Mouse (Mus musculus) limb, embryonic 10.5 days (tissue): Measurements from ENCODE around the gene Entpd7. TPM values are rescaled to one million over a fixed set of nuclear protein-coding genes. Genes with fewer than 3 reads are reported as not detected.
A peak's percentile ranks its signal among the peaks of the same experiment; 100 is the strongest.

ENCODE experiments used
- DNase-seq: peaks from one replicate; pipeline ENCODE4 v3.0.0-alpha.2; 2017; ENCODE audit warnings: low spot score
- H3K27ac ChIP-seq: fragments of 300-500 bp; sonication (generic); 2 replicates; pipeline ENCODE4 v1.5.1; 2016; ENCODE audit warnings: mild to moderate bottlenecking
- H3K27me3 ChIP-seq: fragments of 300-500 bp; sonication (generic); 2 replicates; pipeline ENCODE4 v1.6.1; 2016; ENCODE audit warnings: low read depth, mild to moderate bottlenecking; ENCODE audit not compliant: poor library complexity, severe bottlenecking
- H3K36me3 ChIP-seq: fragments of 300-500 bp; sonication (generic); 2 replicates; pipeline ENCODE4 v1.6.1; 2016; ENCODE audit warnings: mild to moderate bottlenecking, moderate library complexity
- H3K4me1 ChIP-seq: fragments of 300-500 bp; sonication (generic); 2 replicates; pipeline ENCODE4 v1.6.1; 2016
- H3K4me3 ChIP-seq: fragments of 300-500 bp; sonication (generic); 2 replicates; pipeline ENCODE4 v1.5.1; 2016; ENCODE audit warnings: mild to moderate bottlenecking, moderate library complexity
- H3K9me3 ChIP-seq: fragments of 300-500 bp; sonication (generic); replicated peaks from 2 replicates; pipeline ENCODE4 v1.6.1; 2016; ENCODE audit warnings: mild to moderate bottlenecking
- WGBS: fragments of 180-500 bp; shearing (Covaris S2); methylation state at CpG from one replicate; pipeline ENCODE4 v1.1.7; 2016; 5-methylcytosine and 5-hydroxymethylcytosine counted together
- polyA plus RNA-seq: library from polyadenylated mRNA; unstranded; fragments of >200 nt; fragmentation: Nextera tagmentation; extraction: Ambion mirVana; gene quantifications from 2 replicates; pipeline ENCODE4 v1.2.1, GENCODE M21; 2016

Entpd7 gene
- polyA plus RNA-seq, 1 experiment from 2014 or later: 12.7 TPM

GRCm38 (mm10) chr19:43711971-43712370, 22.5 kb downstream of the Entpd7 start:
- 80% methylated on average over 5 of the region's 5 CpGs for WGBS
- no peaks in the 10 kb centered on the region for H3K27me3 ChIP-seq

GRCm38 (mm10) chr19:43720061-43720460, 30.6 kb downstream of the Entpd7 start:
- H3K9me3 ChIP-seq: no peaks in the 10 kb centered on the region
- DNase-seq: no peak
- H3K4me3 ChIP-seq: no peak overlapping the region
- H3K27me3 ChIP-seq: no peaks in the 10 kb centered on the region
- 96% methylated on average over 11 of the region's 11 CpGs for WGBS
- peaks cover 5% of the 10 kb centered on the region for H3K4me1 ChIP-seq
- peaks cover 66% of the 10 kb centered on the region for H3K36me3 ChIP-seq
- no peak overlapping the region for H3K27ac ChIP-seq

More at GRCm38 (mm10) chr19:43711971-43712370, 22.5 kb downstream of the Entpd7 start:
- H3K27ac ChIP-seq: no peak overlapping the region
- no peaks in the 10 kb centered on the region for H3K4me1 ChIP-seq
- no peak for DNase-seq
- peaks cover 41% of the 10 kb centered on the region for H3K36me3 ChIP-seq
- no peaks in the 10 kb centered on the region for H3K9me3 ChIP-seq
- no peak overlapping the region for H3K4me3 ChIP-seq

DNA sequence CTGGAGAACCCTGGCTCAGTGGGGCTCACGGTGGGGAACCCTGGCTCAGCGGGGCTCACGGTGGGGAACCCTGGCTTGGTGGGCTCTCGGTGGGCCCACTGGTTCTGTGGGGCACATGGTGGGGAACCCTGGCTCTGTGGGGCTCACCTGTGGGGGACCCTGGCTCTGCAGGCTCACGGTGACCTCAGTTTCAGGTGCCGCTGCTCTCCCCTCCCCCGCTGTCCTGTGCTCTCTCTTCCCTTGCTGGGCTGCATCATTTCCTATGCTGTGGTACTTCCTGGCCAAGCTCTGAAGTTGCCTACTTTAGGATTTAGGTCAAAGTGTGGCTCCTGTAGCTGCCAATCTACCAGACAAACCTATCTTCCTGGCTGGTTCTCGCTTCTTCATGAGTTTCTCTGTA, 33.4 kb downstream of the Entpd7 start:
- Histone ChIP-seq H3K4me3 (no peak overlapping the region), H3K9me3 (no peaks in the 10 kb centered on the region), H3K27ac (peak overlapping the region; percentile 25; the same call in 1 of the 2 replicates), H3K27me3 (no peaks in the 10 kb centered on the region), H3K4me1 (peaks cover 5% of the 10 kb centered on the region), H3K36me3 (peaks cover 88% of the 10 kb centered on the region)
- no peak for DNase-seq
- 81% methylated on average over 8 of the region's 8 CpGs for WGBS

DNA sequence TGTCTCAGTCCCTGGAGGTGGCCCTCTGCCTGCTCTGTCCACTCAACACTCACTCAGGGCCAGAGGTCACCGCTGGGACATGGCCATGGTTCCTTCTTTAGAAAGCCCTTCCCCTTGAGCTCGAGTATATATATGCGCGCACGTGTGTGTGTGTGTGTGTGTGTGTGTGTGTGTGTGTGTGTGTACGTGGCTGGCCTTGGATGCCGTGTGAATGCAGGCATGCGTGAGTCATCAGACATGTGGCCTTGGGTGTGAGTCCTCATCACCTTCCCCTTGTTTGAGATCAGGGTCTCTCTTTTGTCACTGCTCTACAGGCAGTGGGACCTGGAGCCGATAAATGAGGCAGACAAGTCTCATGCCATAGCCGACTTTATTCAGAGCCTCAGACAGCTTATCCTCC, 34.0 kb downstream of the Entpd7 start:
- Histone ChIP-seq H3K4me3 (no peak overlapping the region), H3K27me3 (no peaks in the 10 kb centered on the region), H3K27ac (no peak overlapping the region), H3K9me3 (no peaks in the 10 kb centered on the region), H3K36me3 (peaks cover 88% of the 10 kb centered on the region), H3K4me1 (peaks cover 5% of the 10 kb centered on the region)
- WGBS: 86% methylated on average over 10 of the region's 10 CpGs
- no peak for DNase-seq

- H3K9me3 ChIP-seq: no peaks in the 10 kb centered on the region
- no peak for DNase-seq
- no peaks in the 10 kb centered on the region for H3K27me3 ChIP-seq
- no peak overlapping the region for H3K27ac ChIP-seq
- no peak overlapping the region for H3K4me3 ChIP-seq
- peaks cover 5% of the 10 kb centered on the region for H3K4me1 ChIP-seq
- 94% methylated on average over 20 of the region's 20 CpGs for WGBS
- peaks cover 89% of the 10 kb centered on the region for H3K36me3 ChIP-seq
These were observed 34.7 kb downstream of the Entpd7 start for GRCm38 (mm10) chr19:43724194-43724593.

DNA sequence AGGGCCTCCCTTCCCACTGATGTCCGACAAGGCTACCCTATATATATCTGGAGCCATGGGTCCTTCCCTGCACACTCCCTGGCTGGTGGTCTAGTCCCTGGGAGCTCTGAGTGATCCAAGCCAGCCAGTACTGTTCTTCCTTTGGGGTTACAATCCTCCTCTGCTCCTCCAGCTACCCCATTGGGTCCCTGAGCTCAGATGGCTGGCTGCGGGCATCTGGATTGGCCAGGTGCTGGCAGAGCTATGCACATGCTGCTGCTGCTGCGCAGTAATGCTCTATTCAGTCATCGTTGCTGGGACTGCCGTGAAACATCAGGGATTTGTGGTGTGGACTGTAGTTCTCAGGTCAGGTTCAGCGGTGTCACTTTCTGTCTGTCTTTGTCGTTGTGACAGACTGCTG, 35.3 kb downstream of the Entpd7 start:
- Histone ChIP-seq H3K4me1 (peaks cover 11% of the 10 kb centered on the region), H3K27ac (no peak overlapping the region), H3K4me3 (no peak overlapping the region), H3K27me3 (no peaks in the 10 kb centered on the region), H3K9me3 (no peaks in the 10 kb centered on the region), H3K36me3 (peaks cover 90% of the 10 kb centered on the region)
- 93% methylated on average over 7 of the region's 7 CpGs for WGBS
- no peak for DNase-seq

DNA sequence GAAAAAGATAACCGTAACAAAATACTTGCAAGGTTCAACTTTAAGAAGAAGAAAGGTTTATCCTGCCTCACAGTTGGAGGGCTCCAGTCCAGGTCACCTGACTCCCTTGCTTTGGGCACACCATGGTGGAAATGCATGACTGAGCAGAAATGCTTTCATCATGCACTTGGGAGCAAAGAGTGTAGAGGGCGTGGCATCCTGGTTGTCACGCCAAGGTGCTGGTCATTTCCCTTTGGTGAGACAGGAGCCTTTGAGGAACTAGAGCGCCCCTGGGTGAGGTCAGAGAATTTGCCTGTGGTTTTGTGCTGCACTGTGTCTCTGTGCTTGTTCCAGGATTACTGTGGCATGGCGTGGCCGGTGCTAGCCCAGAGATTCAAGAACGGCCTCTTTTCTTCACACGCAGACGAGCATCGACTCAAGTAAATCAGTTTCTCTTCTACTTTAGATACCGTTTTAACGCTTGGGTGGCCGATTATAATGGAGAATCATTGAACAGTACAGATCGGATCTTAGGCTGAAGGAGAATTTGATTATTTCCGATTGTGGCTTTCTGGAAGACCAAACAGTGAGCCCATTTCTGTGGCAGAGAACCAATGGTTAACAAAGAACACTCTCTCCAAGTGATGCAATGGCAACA, 37.2 kb downstream of the Entpd7 start:
- peaks cover 77% of the 10 kb centered on the region for H3K36me3 ChIP-seq

GRCm38 (mm10) chr19:43729296-43730036, 40.0 kb downstream of the Entpd7 start:
- Histone ChIP-seq H3K27ac (peak overlapping the region; percentile 79), H3K36me3 (peaks cover 62% of the 10 kb centered on the region)
- 52% methylated on average over 22 of the region's 22 CpGs for WGBS

More for the DNA sequence above, 37.2 kb downstream of the Entpd7 start:
- WGBS: 97% methylated on average over 15 of the region's 15 CpGs
- H3K9me3 ChIP-seq: no peaks in the 10 kb centered on the region
- no peak overlapping the region for H3K27ac ChIP-seq
- H3K27me3 ChIP-seq: no peaks in the 10 kb centered on the region
- no peak overlapping the region for H3K4me3 ChIP-seq
- H3K4me1 ChIP-seq: peaks cover 16% of the 10 kb centered on the region
- DNase-seq: no peak

DNA sequence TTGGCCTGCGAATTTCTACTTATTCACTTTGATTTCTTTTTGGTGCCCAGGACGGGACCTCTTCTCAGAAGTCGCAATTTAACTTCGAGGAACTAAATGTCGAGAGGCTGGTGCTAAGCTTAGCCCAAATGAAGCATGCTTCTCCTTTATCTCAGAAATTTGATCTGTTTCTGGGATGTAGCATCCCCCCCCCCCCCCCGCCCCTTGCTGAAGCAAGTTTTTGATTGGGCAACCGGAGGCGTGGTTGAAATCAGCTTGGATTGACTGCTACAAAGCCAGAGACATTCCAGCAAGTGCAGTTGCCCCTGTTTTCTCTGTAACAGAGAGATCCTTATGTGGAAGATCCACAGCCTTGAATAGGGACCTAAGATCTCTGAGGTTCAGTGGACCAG, 40.6 kb downstream of the Entpd7 start:
- peaks cover 62% of the 10 kb centered on the region for H3K36me3 ChIP-seq
- H3K27me3 ChIP-seq: no peaks in the 10 kb centered on the region
- peak overlapping the region; percentile 43 for H3K4me3 ChIP-seq
- H3K4me1 ChIP-seq: peaks cover 14% of the 10 kb centered on the region; the same call in 1 of the 2 replicates
- H3K27ac ChIP-seq: peak overlapping the region; percentile 79
- no peak for DNase-seq
- WGBS: 38% methylated on average over 8 of the region's 8 CpGs
- H3K9me3 ChIP-seq: no peaks in the 10 kb centered on the region

More at GRCm38 (mm10) chr19:43729296-43730036, 40.0 kb downstream of the Entpd7 start:
- H3K4me3 ChIP-seq: peak overlapping the region; percentile 43
- DNase-seq: peak; percentile 41
- H3K4me1 ChIP-seq: peaks cover 14% of the 10 kb centered on the region; the same call in 1 of the 2 replicates
- no peaks in the 10 kb centered on the region for H3K27me3 ChIP-seq
- no peaks in the 10 kb centered on the region for H3K9me3 ChIP-seq

- Histone ChIP-seq H3K9me3 (no peaks in the 10 kb centered on the region), H3K36me3 (peaks cover 60% of the 10 kb centered on the region), H3K27ac (no peak overlapping the region), H3K4me1 (peaks cover 14% of the 10 kb centered on the region; the same call in 1 of the 2 replicates), H3K27me3 (no peaks in the 10 kb centered on the region), H3K4me3 (no peak overlapping the region)
- DNase-seq: no peak
- 58% methylated on average over 7 of the region's 7 CpGs for WGBS
These were observed 41.7 kb downstream of the Entpd7 start for GRCm38 (mm10) chr19:43731157-43731556.

DNA sequence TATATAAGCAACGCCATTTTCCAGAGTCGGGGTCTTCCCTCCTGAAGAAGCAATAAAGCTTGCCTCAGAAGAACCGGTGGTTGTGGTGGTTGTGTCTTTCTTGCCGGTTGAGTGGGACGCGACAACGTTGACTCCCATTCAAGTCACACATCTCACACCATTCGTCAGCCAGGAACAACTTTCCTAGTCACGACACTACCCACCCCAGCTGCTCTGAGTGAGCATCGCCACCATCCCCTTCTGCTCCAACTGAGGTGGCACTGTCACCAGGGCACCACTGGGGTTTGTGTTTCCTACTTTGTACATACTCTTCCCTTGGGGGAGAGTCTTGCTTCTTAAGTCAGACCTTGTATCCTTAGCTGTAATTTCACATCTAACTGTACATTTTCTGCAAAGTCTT, 48.9 kb downstream of the Entpd7 start:
- Histone ChIP-seq H3K27ac (no peak overlapping the region), H3K36me3 (peaks cover 96% of the 10 kb centered on the region)
- 97% methylated on average over 10 of the region's 10 CpGs for WGBS

DNA sequence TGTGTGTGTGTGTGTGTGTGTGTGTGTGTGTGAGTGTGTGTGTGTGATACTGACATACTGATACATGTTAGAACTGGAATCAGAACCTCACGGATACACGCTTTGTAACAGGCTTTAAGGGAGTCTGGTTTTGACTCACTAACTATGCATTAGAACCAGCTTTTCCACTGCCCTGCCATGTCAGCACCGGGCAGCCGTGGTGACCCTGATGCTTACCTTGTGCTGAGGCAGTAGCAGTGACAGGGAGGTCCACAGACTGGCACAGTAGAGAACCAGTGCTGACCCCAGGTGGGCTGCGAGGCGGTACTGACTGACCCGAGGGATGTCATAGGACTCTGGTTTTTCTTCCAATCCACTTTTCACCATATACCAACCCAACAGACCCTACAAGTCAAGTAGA, 53.9 kb downstream of the Entpd7 start:
- H3K27ac ChIP-seq: no peak overlapping the region
- H3K27me3 ChIP-seq: no peaks in the 10 kb centered on the region
- DNase-seq: no peak
- H3K36me3 ChIP-seq: peaks cover 100% of the 10 kb centered on the region
- no peak overlapping the region for H3K4me3 ChIP-seq
- no peaks in the 10 kb centered on the region for H3K9me3 ChIP-seq
- no peaks in the 10 kb centered on the region for H3K4me1 ChIP-seq
- WGBS: 95% methylated on average over 7 of the region's 7 CpGs

More for the DNA sequence above, 48.9 kb downstream of the Entpd7 start:
- no peak overlapping the region for H3K4me3 ChIP-seq
- no peak for DNase-seq
- 0 out of 2 replicates have a peak, but pooled peaks cover 3% of the 10 kb centered on the region for H3K4me1 ChIP-seq
- no peaks in the 10 kb centered on the region for H3K27me3 ChIP-seq
- no peaks in the 10 kb centered on the region for H3K9me3 ChIP-seq

DNA sequence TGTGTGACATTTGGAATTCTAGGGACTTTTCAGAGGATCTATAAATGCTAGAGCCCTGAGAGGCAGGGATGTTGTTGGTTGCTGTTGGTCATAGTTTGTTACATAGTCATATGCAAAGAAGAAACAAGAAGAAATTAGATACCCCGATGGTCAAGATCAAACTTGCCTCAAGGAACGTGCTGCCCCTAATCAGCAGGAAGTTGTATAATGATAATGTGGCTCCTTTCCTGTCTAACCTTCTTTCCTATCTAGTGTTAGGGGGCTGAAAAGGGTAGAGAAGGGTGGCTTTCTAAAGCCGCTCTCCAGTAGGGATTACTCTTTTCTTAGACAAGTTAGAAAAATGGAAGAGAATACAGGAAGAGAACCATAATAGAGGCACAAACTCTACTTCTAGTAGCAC, 56.3 kb downstream of the Entpd7 start:
- 88% methylated on average over 3 of the region's 3 CpGs for WGBS
- peaks cover 98% of the 10 kb centered on the region for H3K36me3 ChIP-seq

More for the DNA sequence above, 56.3 kb downstream of the Entpd7 start:
- H3K27me3 ChIP-seq: no peaks in the 10 kb centered on the region
- DNase-seq: no peak
- no peaks in the 10 kb centered on the region for H3K4me1 ChIP-seq
- H3K4me3 ChIP-seq: no peak overlapping the region
- H3K9me3 ChIP-seq: no peaks in the 10 kb centered on the region
- H3K27ac ChIP-seq: no peak overlapping the region
